Mouse (Mus musculus): ENCODE data around the gene Rnf150. TPM values are rescaled to one million over a fixed set of nuclear protein-coding genes. Genes with fewer than 3 reads are reported as not detected.

Gene Rnf150
- polyA plus RNA-seq, 1 experiment, result 1.7 TPM

DNA sequence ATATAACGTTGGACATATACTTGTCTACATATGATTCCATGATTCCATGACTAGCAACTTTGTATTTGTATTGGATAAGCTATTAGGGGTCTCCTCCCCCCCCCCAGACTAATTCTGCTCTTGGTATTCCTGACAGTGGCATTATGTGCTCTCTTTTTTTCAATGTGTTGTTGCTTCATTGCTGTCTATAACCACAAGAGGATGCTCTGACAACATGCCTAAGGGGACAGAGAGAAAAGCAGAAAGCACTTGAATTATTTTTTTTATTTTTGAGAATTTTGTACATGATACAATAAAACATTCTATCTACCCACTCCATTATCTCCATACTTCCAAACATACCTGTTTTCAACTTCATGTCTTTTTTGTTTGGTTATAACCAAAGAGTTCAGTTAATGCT, 18.7 kb upstream of the Rnf150 start:
- Histone ChIP-seq H3K4me3 (ENCODE audit: extremely low read depth, insufficient read depth, insufficient read length) (no peak overlapping the region), H3K27ac (ENCODE audit: insufficient read depth, low read length) (no peak overlapping the region), H3K27me3 (ENCODE audit: control insufficient read depth, insufficient read depth, low read length) (no peaks in the 10 kb centered on the region), H3K36me3 (ENCODE audit: control insufficient read depth, insufficient read depth, low read length) (no peaks in the 10 kb centered on the region), H3K4me1 (ENCODE audit: control insufficient read depth, insufficient read depth, insufficient read length) (no peaks in the 10 kb centered on the region)
- WGBS, result 47% methylated on average over 1 of the region's 1 CpGs
- TF ChIP-seq POLR2A (IDR thresholded peaks at IDR 0.05; ENCODE audit: low read depth, low read length) (no peak), CTCF (IDR thresholded peaks at IDR 0.05; ENCODE audit: extremely low read depth, insufficient read depth, insufficient read length, insufficient replicate concordance) (no peak)
- DNase-seq (ENCODE audit: low read depth in 1 of 2, low spot score in 2 of 2), result no peak

DNA sequence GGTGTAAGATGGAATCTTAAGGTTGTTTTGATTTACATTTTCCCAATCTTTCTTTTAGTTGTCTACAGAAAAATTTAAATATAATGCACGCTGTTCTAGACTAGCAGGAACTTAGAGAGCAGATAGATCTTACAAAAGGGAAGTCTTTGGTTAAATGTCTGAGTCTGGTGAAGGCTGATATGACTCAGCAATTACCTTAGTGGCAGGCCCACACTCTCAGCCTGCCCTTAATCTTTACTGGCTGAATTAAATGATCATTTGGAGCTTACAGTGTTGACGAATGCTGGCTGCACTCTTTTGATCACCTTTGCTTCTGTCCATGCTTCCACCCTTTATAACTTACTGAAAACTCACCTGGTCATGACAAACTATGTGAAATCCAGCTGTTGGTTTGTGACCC, 17.1 kb upstream of the Rnf150 start:
- TF ChIP-seq CTCF (IDR thresholded peaks at IDR 0.05; ENCODE audit: extremely low read depth, insufficient read depth, insufficient read length, insufficient replicate concordance), result no peak
- TF ChIP-seq POLR2A (IDR thresholded peaks at IDR 0.05; ENCODE audit: low read depth, low read length), result no peak
- WGBS, result 13% methylated on average over 2 of the region's 2 CpGs
- no peaks in the 10 kb centered on the region for H3K4me1 ChIP-seq (ENCODE audit: control insufficient read depth, insufficient read depth, insufficient read length)
- DNase-seq (ENCODE audit: low read depth in 1 of 2, low spot score in 2 of 2), result no peak
- no peaks in the 10 kb centered on the region for H3K36me3 ChIP-seq (ENCODE audit: control insufficient read depth, insufficient read depth, low read length)
- no peak overlapping the region for H3K4me3 ChIP-seq (ENCODE audit: extremely low read depth, insufficient read depth, insufficient read length)
- no peak overlapping the region for H3K27ac ChIP-seq (ENCODE audit: insufficient read depth, low read length)
- H3K27me3 ChIP-seq (ENCODE audit: control insufficient read depth, insufficient read depth, low read length), result no peaks in the 10 kb centered on the region

DNA sequence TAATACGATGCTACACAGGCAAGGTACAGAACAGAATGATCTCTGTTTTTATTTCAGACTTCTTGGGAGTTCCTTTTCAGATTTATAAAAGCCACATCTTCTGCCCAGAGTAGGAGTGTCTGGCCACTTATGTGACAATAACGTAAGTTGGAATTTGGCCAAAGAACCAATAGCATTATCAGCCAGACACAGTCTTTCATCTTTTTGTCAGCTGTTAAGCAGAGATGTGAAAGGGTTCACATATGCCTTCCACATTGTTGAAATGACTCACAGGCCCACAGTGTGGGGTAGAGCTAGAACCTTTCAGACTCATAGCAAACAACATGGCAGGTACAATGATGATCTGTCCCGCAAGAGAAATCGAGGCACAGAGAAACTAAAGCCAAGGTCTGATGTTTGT, 16.4 kb upstream of the Rnf150 start:
- Histone ChIP-seq H3K27me3 (ENCODE audit: control insufficient read depth, insufficient read depth, low read length) (no peaks in the 10 kb centered on the region), H3K4me1 (ENCODE audit: control insufficient read depth, insufficient read depth, insufficient read length) (no peaks in the 10 kb centered on the region), H3K36me3 (ENCODE audit: control insufficient read depth, insufficient read depth, low read length) (no peaks in the 10 kb centered on the region), H3K27ac (ENCODE audit: insufficient read depth, low read length) (no peak overlapping the region), H3K4me3 (ENCODE audit: extremely low read depth, insufficient read depth, insufficient read length) (no peak overlapping the region)
- TF ChIP-seq CTCF (IDR thresholded peaks at IDR 0.05; ENCODE audit: extremely low read depth, insufficient read depth, insufficient read length, insufficient replicate concordance) (no peak), POLR2A (IDR thresholded peaks at IDR 0.05; ENCODE audit: low read depth, low read length) (no peak)
- no peak for DNase-seq (ENCODE audit: low read depth in 1 of 2, low spot score in 2 of 2)
- WGBS, result 76% methylated on average over 4 of the region's 4 CpGs

DNA sequence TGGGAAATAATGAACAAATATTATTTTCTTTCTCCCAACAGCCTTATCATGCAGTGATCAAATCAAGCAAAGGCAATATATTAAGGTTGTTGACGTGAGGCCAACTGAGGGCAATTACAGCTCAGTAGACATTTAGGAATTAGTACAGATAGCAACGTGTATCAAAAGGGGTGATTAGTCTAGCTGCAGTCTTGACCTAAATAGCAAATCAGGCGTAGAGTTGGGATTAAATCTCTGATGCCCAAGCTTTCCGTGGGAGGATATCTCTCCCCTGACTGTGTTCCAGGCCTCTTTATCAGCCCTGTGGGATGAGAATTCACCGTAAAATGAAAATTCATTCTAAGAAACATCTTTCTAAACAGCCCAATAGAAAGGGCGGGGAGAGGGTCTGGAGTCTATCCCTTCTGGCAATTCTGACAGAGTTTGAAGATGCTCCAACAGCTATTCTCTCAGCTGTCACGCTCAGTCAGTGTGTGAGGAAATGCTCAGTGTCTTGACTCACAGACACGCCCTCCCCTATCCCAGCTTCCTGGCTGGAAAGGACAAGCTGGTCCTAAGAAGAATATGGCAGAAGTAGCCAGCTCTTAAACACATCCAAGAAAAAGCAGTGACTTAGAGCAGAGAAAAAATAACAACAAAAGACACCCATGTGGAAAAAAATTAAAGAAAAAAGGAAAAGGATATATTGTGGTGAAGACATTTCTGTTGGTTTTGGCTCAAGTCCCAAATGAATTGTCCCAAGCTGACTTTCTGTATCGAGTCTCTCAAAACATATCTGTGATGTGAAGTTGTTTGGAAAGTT, 4.4 kb upstream of the Rnf150 start:
- 67% methylated on average over 9 of the region's 9 CpGs for WGBS
- Histone ChIP-seq H3K36me3 (ENCODE audit: control insufficient read depth, insufficient read depth, low read length) (no peaks in the 10 kb centered on the region), H3K27me3 (ENCODE audit: control insufficient read depth, insufficient read depth, low read length) (peaks cover 3% of the 10 kb centered on the region), H3K4me3 (ENCODE audit: extremely low read depth, insufficient read depth, insufficient read length) (no peak overlapping the region), H3K27ac (ENCODE audit: insufficient read depth, low read length) (no peak overlapping the region), H3K4me1 (ENCODE audit: control insufficient read depth, insufficient read depth, insufficient read length) (no peaks in the 10 kb centered on the region; the same call in 1 of the 2 replicates)
- no peak for TF ChIP-seq POLR2A (IDR thresholded peaks at IDR 0.05; ENCODE audit: low read depth, low read length)
- TF ChIP-seq CTCF (IDR thresholded peaks at IDR 0.05; ENCODE audit: extremely low read depth, insufficient read depth, insufficient read length, insufficient replicate concordance), result no peak
- no peak for DNase-seq (ENCODE audit: low read depth in 1 of 2, low spot score in 2 of 2)

DNA sequence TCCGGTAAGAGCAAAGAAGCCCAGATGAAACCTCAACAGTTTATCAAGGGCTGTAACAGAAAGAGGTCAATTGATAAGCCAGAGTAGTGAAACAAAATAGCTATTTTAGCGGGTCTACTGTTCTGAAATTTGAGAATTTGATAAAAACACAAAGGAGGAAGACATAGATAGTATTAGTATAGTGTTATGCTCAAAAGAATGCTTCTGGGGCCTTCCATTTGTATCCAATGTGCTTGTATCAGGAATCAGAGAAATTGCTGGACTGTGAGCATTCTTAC, 3.9 kb upstream of the Rnf150 start:
- H3K27ac ChIP-seq (ENCODE audit: insufficient read depth, low read length), result no peak overlapping the region
- 53% methylated on average over 2 of the region's 2 CpGs for WGBS
- H3K4me1 ChIP-seq (ENCODE audit: control insufficient read depth, insufficient read depth, insufficient read length), result no peaks in the 10 kb centered on the region; the same call in 1 of the 2 replicates
- no peak overlapping the region for H3K4me3 ChIP-seq (ENCODE audit: extremely low read depth, insufficient read depth, insufficient read length)
- H3K27me3 ChIP-seq (ENCODE audit: control insufficient read depth, insufficient read depth, low read length), result peaks cover 3% of the 10 kb centered on the region
- TF ChIP-seq POLR2A (IDR thresholded peaks at IDR 0.05; ENCODE audit: low read depth, low read length), result no peak
- TF ChIP-seq CTCF (IDR thresholded peaks at IDR 0.05; ENCODE audit: extremely low read depth, insufficient read depth, insufficient read length, insufficient replicate concordance), result no peak
- no peak for DNase-seq (ENCODE audit: low read depth in 1 of 2, low spot score in 2 of 2)
- H3K36me3 ChIP-seq (ENCODE audit: control insufficient read depth, insufficient read depth, low read length), result no peaks in the 10 kb centered on the region

DNA sequence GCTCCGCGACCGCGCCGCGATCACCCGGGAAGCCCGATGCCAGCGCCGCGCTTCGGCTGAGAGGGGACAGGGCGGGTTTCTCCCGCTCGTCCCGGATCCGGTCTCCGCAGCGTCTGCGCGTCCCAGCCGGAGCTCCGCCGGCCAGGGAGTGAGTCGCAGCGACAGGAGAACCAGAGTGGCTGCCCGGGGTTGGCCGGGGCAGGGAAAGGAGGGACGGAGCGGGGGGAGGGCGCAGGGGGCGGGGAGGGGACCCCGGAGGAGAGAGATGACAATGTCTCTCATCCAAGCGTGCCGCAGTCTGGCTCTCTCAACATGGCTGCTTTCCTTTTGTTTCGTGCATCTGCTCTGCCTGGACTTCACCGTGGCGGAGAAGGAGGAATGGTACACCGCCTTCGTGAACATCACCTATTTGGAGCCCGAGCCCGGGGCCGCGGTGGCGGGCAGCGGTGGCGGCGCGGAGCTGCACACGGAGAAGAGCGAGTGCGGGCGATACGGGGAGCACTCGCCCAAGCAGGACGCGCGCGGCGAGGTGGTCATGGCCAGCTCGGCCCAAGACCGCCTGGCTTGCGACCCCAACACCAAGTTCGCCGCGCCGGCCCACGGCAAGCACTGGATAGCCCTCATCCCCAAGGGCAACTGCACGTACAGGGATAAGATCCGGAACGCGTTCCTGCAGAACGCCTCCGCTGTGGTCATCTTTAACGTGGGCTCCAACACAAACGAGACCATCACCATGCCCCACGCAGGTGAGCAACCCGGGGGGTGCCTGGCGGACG, 777 bp downstream of the Rnf150 start:
- Histone ChIP-seq H3K4me1 (ENCODE audit: control insufficient read depth, insufficient read depth, insufficient read length) (no peaks in the 10 kb centered on the region; the same call in 1 of the 2 replicates), H3K27me3 (ENCODE audit: control insufficient read depth, insufficient read depth, low read length) (peaks cover 4% of the 10 kb centered on the region), H3K27ac (ENCODE audit: insufficient read depth, low read length) (no peak overlapping the region; the same call in 1 of the 2 replicates), H3K4me3 (ENCODE audit: extremely low read depth, insufficient read depth, insufficient read length) (peak overlapping the region; percentile 54), H3K36me3 (ENCODE audit: control insufficient read depth, insufficient read depth, low read length) (no peaks in the 10 kb centered on the region)
- no peak for DNase-seq (ENCODE audit: low read depth in 1 of 2, low spot score in 2 of 2)
- under 1% methylated on average over 80 of the region's 80 CpGs for WGBS
- TF ChIP-seq POLR2A (IDR thresholded peaks at IDR 0.05; ENCODE audit: low read depth, low read length) (no peak), CTCF (IDR thresholded peaks at IDR 0.05; ENCODE audit: extremely low read depth, insufficient read depth, insufficient read length, insufficient replicate concordance) (no peak)

DNA sequence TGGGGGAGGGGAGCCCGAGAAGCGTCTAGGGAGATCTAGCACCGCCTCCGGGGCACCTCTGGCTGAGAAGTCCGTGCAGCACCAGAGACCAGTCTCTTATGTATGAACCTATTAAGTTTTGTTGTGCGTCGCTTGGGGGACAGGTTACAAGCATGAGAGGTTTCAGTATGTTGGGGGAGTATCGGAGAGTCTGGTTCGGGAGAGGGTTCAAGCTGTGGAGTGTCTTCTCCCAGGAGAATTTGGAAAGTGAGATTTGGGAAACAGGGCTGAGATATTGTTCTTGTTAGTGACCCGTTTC, 1.3 kb downstream of the Rnf150 start:
- DNase-seq (ENCODE audit: low read depth in 1 of 2, low spot score in 2 of 2), result no peak
- no peaks in the 10 kb centered on the region; the same call in 1 of the 2 replicates for H3K4me1 ChIP-seq (ENCODE audit: control insufficient read depth, insufficient read depth, insufficient read length)
- 4% methylated on average over 10 of the region's 10 CpGs for WGBS
- H3K36me3 ChIP-seq (ENCODE audit: control insufficient read depth, insufficient read depth, low read length), result no peaks in the 10 kb centered on the region
- no peak for TF ChIP-seq CTCF (IDR thresholded peaks at IDR 0.05; ENCODE audit: extremely low read depth, insufficient read depth, insufficient read length, insufficient replicate concordance)
- no peak for TF ChIP-seq POLR2A (IDR thresholded peaks at IDR 0.05; ENCODE audit: low read depth, low read length)
- H3K4me3 ChIP-seq (ENCODE audit: extremely low read depth, insufficient read depth, insufficient read length), result peak overlapping the region; percentile 54; the same call in 1 of the 2 replicates
- H3K27ac ChIP-seq (ENCODE audit: insufficient read depth, low read length), result no peak overlapping the region
- peaks cover 4% of the 10 kb centered on the region for H3K27me3 ChIP-seq (ENCODE audit: control insufficient read depth, insufficient read depth, low read length)

All from spleen, adult 2 months (tissue).